26 mouse cellular contexts compared by ENCODE assay signal in genomic region chr7:128032989-128033293, GRCm38 (mm10). TPM values are rescaled to one million over a fixed set of nuclear protein-coding genes. Genes with fewer than 3 reads are reported as not detected.
DNase-seq lines count a peak whose midpoint lies in the region; ATAC-seq and TF ChIP-seq lines count a peak whose summit lies in the region.
"Had no signal": no experiment of that assay in that cellular context is flagged by ENCODE, and none has a peak within 500 bp of the region (broad histone marks: within the 10 kb centered on the region; RNA-seq: fewer than 3 reads in every experiment).

No protein-coding gene starts in this region.

- no peak overlapping the region for H3K9ac ChIP-seq in intestine, embryonic 14.5 days (ENCODE audit: low read length)
- 0 out of 2 replicates have a peak overlapping the region, but pooled peaks have one; percentile 10 for H3K9ac ChIP-seq in intestine, embryonic 16.5 days (ENCODE audit: low read depth, low read length)
- H3K9ac ChIP-seq in stomach, embryonic 15.5 days, result no peak overlapping the region
- no peak overlapping the region for H3K9ac ChIP-seq in forebrain, embryonic 16.5 days (replicated peaks; ENCODE audit: low read depth, low read length)
- H3K9ac ChIP-seq: embryonic facial prominence, embryonic 13.5 days; forebrain, embryonic 12.5 days; forebrain, embryonic 15.5 days; hindbrain, embryonic 12.5 days; hindbrain, embryonic 15.5 days had no signal

- H3K4me3 ChIP-seq in intestine, embryonic 14.5 days (ENCODE audit: low read depth, low read length), result no peak overlapping the region
- H3K4me3 ChIP-seq in intestine, embryonic 16.5 days (ENCODE audit: low read length), result no peak overlapping the region
- H3K4me3 ChIP-seq in stomach, embryonic 15.5 days (replicated peaks), result no peak overlapping the region
- H3K4me3 ChIP-seq in forebrain, embryonic 16.5 days (replicated peaks; ENCODE audit: low read length), result no peak overlapping the region
- no peak overlapping the region for H3K4me3 ChIP-seq in cerebellum, adult 2 months (replicated peaks; ENCODE audit: insufficient read depth, low read depth, low read length)
- H3K4me3 ChIP-seq: embryonic facial prominence, embryonic 10.5 days; embryonic facial prominence, embryonic 13.5 days; erythroblast, embryonic 14.5 days; forebrain, embryonic 12.5 days; forebrain, embryonic 15.5 days; hindbrain, embryonic 12.5 days; hindbrain, embryonic 15.5 days had no signal

- peak overlapping the region; percentile 48 for H3K27ac ChIP-seq in intestine, embryonic 14.5 days (ENCODE audit: low read depth)
- peak overlapping the region; percentile 88 for H3K27ac ChIP-seq in intestine, embryonic 16.5 days (ENCODE audit: low read length)
- H3K27ac ChIP-seq in stomach, embryonic 15.5 days, result peak overlapping the region; percentile 67
- no peak overlapping the region for H3K27ac ChIP-seq in forebrain, embryonic 16.5 days (ENCODE audit: low read length)
- H3K27ac ChIP-seq in cerebellum, adult 2 months (ENCODE audit: insufficient read depth, low read length), result no peak overlapping the region
- H3K27ac ChIP-seq: embryonic facial prominence, embryonic 10.5 days; embryonic facial prominence, embryonic 13.5 days; forebrain, embryonic 12.5 days; forebrain, embryonic 15.5 days; hindbrain, embryonic 12.5 days; hindbrain, embryonic 15.5 days had no signal

- no peak overlapping the region for H3K4me2 ChIP-seq in intestine, embryonic 14.5 days (ENCODE audit: low read length)
- H3K4me2 ChIP-seq in intestine, embryonic 16.5 days (ENCODE audit: low read depth, low read length), result no peak overlapping the region
- H3K4me2 ChIP-seq in stomach, embryonic 15.5 days, result no peak overlapping the region
- H3K4me2 ChIP-seq in forebrain, embryonic 16.5 days (ENCODE audit: low read length), result no peak overlapping the region
- H3K4me2 ChIP-seq: embryonic facial prominence, embryonic 13.5 days; forebrain, embryonic 12.5 days; forebrain, embryonic 15.5 days; heart, embryonic 11.5 days; hindbrain, embryonic 12.5 days; hindbrain, embryonic 15.5 days had no signal

- no peak for DNase-seq in intestine, embryonic 14.5 days (ENCODE audit: low spot score)
- DNase-seq in Muller cell, postnatal 12 days (ENCODE audit: inconsistent ontology term), result no peak
- no peak for DNase-seq in cerebellum, adult 2 months
- DNase-seq: adrenal gland, postnatal 14 days; B cell, adult 2 months; cerebellum, adult 11 months; cerebellum, adult 8-10 months; cerebellum, postnatal 10 days; cerebellum, postnatal 36 days; embryo, embryonic 11 days; gastrocnemius, postnatal 10 days had no signal

- H3K36me3 ChIP-seq in intestine, embryonic 14.5 days (ENCODE audit: control insufficient read depth, insufficient read depth, low read length), result no peaks in the 10 kb centered on the region
- H3K36me3 ChIP-seq in intestine, embryonic 16.5 days (ENCODE audit: control insufficient read depth, insufficient read depth, low read length), result no peaks in the 10 kb centered on the region
- no peaks in the 10 kb centered on the region for H3K36me3 ChIP-seq in stomach, embryonic 15.5 days
- no peaks in the 10 kb centered on the region for H3K36me3 ChIP-seq in forebrain, embryonic 16.5 days (ENCODE audit: control insufficient read depth, insufficient read depth)
- H3K36me3 ChIP-seq: embryonic facial prominence, embryonic 10.5 days; embryonic facial prominence, embryonic 13.5 days; forebrain, embryonic 12.5 days; forebrain, embryonic 15.5 days; G1E; hindbrain, embryonic 12.5 days; hindbrain, embryonic 15.5 days had no signal

- no peaks in the 10 kb centered on the region for H3K4me1 ChIP-seq in intestine, embryonic 14.5 days (replicated peaks; ENCODE audit: control insufficient read depth, insufficient read depth, low read length)
- H3K4me1 ChIP-seq in intestine, embryonic 16.5 days (ENCODE audit: control insufficient read depth, insufficient read depth, low read length), result no peaks in the 10 kb centered on the region
- H3K4me1 ChIP-seq in stomach, embryonic 15.5 days, result no peaks in the 10 kb centered on the region
- H3K4me1 ChIP-seq in forebrain, embryonic 16.5 days (replicated peaks; ENCODE audit: control insufficient read depth, insufficient read depth, low read length), result no peaks in the 10 kb centered on the region
- no peaks in the 10 kb centered on the region for H3K4me1 ChIP-seq in cerebellum, adult 2 months (ENCODE audit: control insufficient read depth, insufficient read depth, low read length)
- H3K4me1 ChIP-seq: embryonic facial prominence, embryonic 10.5 days; embryonic facial prominence, embryonic 13.5 days; forebrain, embryonic 12.5 days; forebrain, embryonic 15.5 days; hindbrain, embryonic 12.5 days; hindbrain, embryonic 15.5 days had no signal

- ATAC-seq in intestine, embryonic 14.5 days (replicated peaks; ENCODE audit: low FRiP score, low TSS enrichment, low read depth), result no peak; the same call in 1 of the 2 replicates
- ATAC-seq in intestine, embryonic 16.5 days, result peak; percentile 54
- ATAC-seq in stomach, embryonic 15.5 days (ENCODE audit: insufficient read depth, low FRiP score, low read depth), result peak; percentile 29; the same call in 1 of the 2 replicates
- no peak for ATAC-seq in forebrain, embryonic 16.5 days
- ATAC-seq: forebrain, embryonic 15.5 days had no signal

- TF ChIP-seq POLR2A in cerebellum, adult 2 months (IDR thresholded peaks at IDR 0.05; ENCODE audit: borderline replicate concordance, insufficient read depth, low read length), result no peak

- no peak for TF ChIP-seq CTCF in cerebellum, adult 2 months (IDR thresholded peaks at IDR 0.05; ENCODE audit: borderline replicate concordance, insufficient read depth, low read depth, low read length)

- WGBS in intestine, embryonic 14.5 days, result 83% methylated on average over 3 of the region's 3 CpGs
- WGBS in intestine, embryonic 16.5 days, result 80% methylated on average over 3 of the region's 3 CpGs
- WGBS in stomach, embryonic 15.5 days, result 90% methylated on average over 3 of the region's 3 CpGs
- WGBS in forebrain, embryonic 16.5 days, result 95% methylated on average over 3 of the region's 3 CpGs
- WGBS in cerebellum, adult 2 months, result 93% methylated on average over 3 of the region's 3 CpGs

- H3K27me3 ChIP-seq in intestine, embryonic 14.5 days (replicated peaks; ENCODE audit: control insufficient read depth, insufficient read depth, low read length), result no peaks in the 10 kb centered on the region
- H3K27me3 ChIP-seq in intestine, embryonic 16.5 days (replicated peaks; ENCODE audit: control insufficient read depth, insufficient read depth, low read length), result no peaks in the 10 kb centered on the region
- no peaks in the 10 kb centered on the region for H3K27me3 ChIP-seq in stomach, embryonic 15.5 days (replicated peaks)
- no peaks in the 10 kb centered on the region for H3K27me3 ChIP-seq in forebrain, embryonic 16.5 days (replicated peaks; ENCODE audit: control insufficient read depth, insufficient read depth, low read length)
- H3K27me3 ChIP-seq in cerebellum, adult 2 months (ENCODE audit: control insufficient read depth, insufficient read depth, low read length), result no peaks in the 10 kb centered on the region
- H3K27me3 ChIP-seq: embryonic facial prominence, embryonic 13.5 days; forebrain, embryonic 12.5 days; forebrain, embryonic 15.5 days; hindbrain, embryonic 12.5 days; hindbrain, embryonic 15.5 days had no signal

- H3K9me3 ChIP-seq in intestine, embryonic 14.5 days (ENCODE audit: control insufficient read depth, low read length), result no peaks in the 10 kb centered on the region
- no peaks in the 10 kb centered on the region for H3K9me3 ChIP-seq in intestine, embryonic 16.5 days (ENCODE audit: control insufficient read depth, low read length)
- no peaks in the 10 kb centered on the region for H3K9me3 ChIP-seq in stomach, embryonic 15.5 days
- H3K9me3 ChIP-seq in forebrain, embryonic 16.5 days (ENCODE audit: control insufficient read depth, low read length), result no peaks in the 10 kb centered on the region
- H3K9me3 ChIP-seq: embryonic facial prominence, embryonic 10.5 days; embryonic facial prominence, embryonic 13.5 days; forebrain, embryonic 12.5 days; forebrain, embryonic 15.5 days; G1E; hindbrain, embryonic 12.5 days; hindbrain, embryonic 15.5 days had no signal

RNA-seq across cellular contexts. Expression of gene Trim72, which starts 29.2 kb away (rescaled TPM):
- 0.16 TPM in 1 of 2 replicates, not detected in the other for polyA plus RNA-seq in intestine, embryonic 14.5 days (2014; fragmentation: Nextera tagmentation; extraction: Ambion mirVana)
- polyA plus RNA-seq in intestine, embryonic 16.5 days (2015; fragmentation: Nextera tagmentation; extraction: Ambion mirVana), result 0.38 and 0.60 TPM in 2 replicates
- 0.09 and 0.41 TPM in 2 replicates for polyA plus RNA-seq in stomach, embryonic 15.5 days (2015; fragmentation: Nextera tagmentation; extraction: Ambion mirVana)
- polyA plus RNA-seq in forebrain, embryonic 16.5 days (2015; fragmentation: Nextera tagmentation; extraction: Ambion mirVana), result not detected in 2 replicates
- 2.1 and 2.3 TPM in 2 replicates for polyA plus RNA-seq in cerebellum, adult 2 months (2012; rRNA removed)
- polyA plus RNA-seq: embryonic facial prominence, embryonic 10.5 days; forebrain, embryonic 12.5 days; forebrain, embryonic 15.5 days; hindbrain, embryonic 15.5 days had no signal

RNA-seq across cellular contexts. Expression of gene Itgam, which starts 29.5 kb away (rescaled TPM):
- 0.94 and 1.7 TPM in 2 replicates for polyA plus RNA-seq in intestine, embryonic 14.5 days (2014; fragmentation: Nextera tagmentation; extraction: Ambion mirVana)
- polyA plus RNA-seq in intestine, embryonic 16.5 days (2015; fragmentation: Nextera tagmentation; extraction: Ambion mirVana), result 2.4 and 2.5 TPM in 2 replicates
- polyA plus RNA-seq in stomach, embryonic 15.5 days (2015; fragmentation: Nextera tagmentation; extraction: Ambion mirVana), result 3.5 and 3.6 TPM in 2 replicates
- 0.99 and 1.1 TPM in 2 replicates for polyA plus RNA-seq in forebrain, embryonic 16.5 days (2015; fragmentation: Nextera tagmentation; extraction: Ambion mirVana)
- 3.4 and 4.2 TPM in 2 replicates for polyA plus RNA-seq in cerebellum, adult 2 months (2012; rRNA removed)

RNA-seq across cellular contexts. Expression of gene Gm49368, which starts 29.5 kb away (rescaled TPM):
- 0.04 TPM in 1 of 2 replicates, not detected in the other for polyA plus RNA-seq in intestine, embryonic 14.5 days (2014; fragmentation: Nextera tagmentation; extraction: Ambion mirVana)
- polyA plus RNA-seq in intestine, embryonic 16.5 days (2015; fragmentation: Nextera tagmentation; extraction: Ambion mirVana), result not detected in 2 replicates
- polyA plus RNA-seq in stomach, embryonic 15.5 days (2015; fragmentation: Nextera tagmentation; extraction: Ambion mirVana), result not detected in 2 replicates
- not detected in 2 replicates for polyA plus RNA-seq in forebrain, embryonic 16.5 days (2015; fragmentation: Nextera tagmentation; extraction: Ambion mirVana)
- not detected in 2 replicates for polyA plus RNA-seq in cerebellum, adult 2 months (2012; rRNA removed)
- polyA plus RNA-seq: adrenal gland, adult 2 months; embryonic facial prominence, embryonic 10.5 days; embryonic facial prominence, embryonic 13.5 days; erythroblast, embryonic 14.5 days; forebrain, embryonic 12.5 days; forebrain, embryonic 15.5 days; G1E; heart, embryonic 11.5 days; heart, embryonic 14.5 days; heart, postnatal 0 days; hindbrain, embryonic 12.5 days; hindbrain, embryonic 15.5 days had no signal

RNA-seq across cellular contexts. Expression of gene Pycard, which starts 39.3 kb away (rescaled TPM):
- polyA plus RNA-seq in intestine, embryonic 14.5 days (2014; fragmentation: Nextera tagmentation; extraction: Ambion mirVana), result 208 and 275 TPM in 2 replicates
- polyA plus RNA-seq in intestine, embryonic 16.5 days (2015; fragmentation: Nextera tagmentation; extraction: Ambion mirVana), result 623 and 626 TPM in 2 replicates
- 177 and 185 TPM in 2 replicates for polyA plus RNA-seq in stomach, embryonic 15.5 days (2015; fragmentation: Nextera tagmentation; extraction: Ambion mirVana)
- polyA plus RNA-seq in forebrain, embryonic 16.5 days (2015; fragmentation: Nextera tagmentation; extraction: Ambion mirVana), result 4.9 and 5.1 TPM in 2 replicates
- 3.9 and 5.1 TPM in 2 replicates for polyA plus RNA-seq in cerebellum, adult 2 months (2012; rRNA removed)

Comparison
In these comparisons a context has a peak if more than half of its experiments do, and no peak if none do; other contexts are left out.
1. ATAC-seq: peak in intestine, embryonic 16.5 days (single experiment) and stomach, embryonic 15.5 days (single experiment); none in intestine, embryonic 14.5 days (single experiment) and forebrain, embryonic 16.5 days (single experiment).
2. H3K27ac ChIP-seq: peak in intestine, embryonic 14.5 days (single experiment), intestine, embryonic 16.5 days (single experiment) and stomach, embryonic 15.5 days (single experiment); none in forebrain, embryonic 16.5 days (single experiment) and cerebellum, adult 2 months (single experiment).